Mouse (Mus musculus) embryonic facial prominence, embryonic 14.5 days (tissue): ENCODE measurements around the gene Sncb. TPM values are rescaled to one million over a fixed set of nuclear protein-coding genes. Genes with fewer than 3 reads are reported as not detected.

ENCODE experiments used
- ATAC-seq: fragments of 200-750 bp; cut with Nextera tagmentation; 2 replicates; pipeline ENCODE4 v1.8.0; 2017; ENCODE audit warnings: low read depth, moderate number of reproducible peaks, moderate TSS enrichment
- DNase-seq: peaks from one replicate; pipeline ENCODE4 v3.0.0-alpha.2; 2015; ENCODE audit warnings: low spot score
- H3K27ac ChIP-seq: fragments of 300-500 bp; sonication (generic); replicated peaks from 2 replicates; pipeline ENCODE4 v1.5.1; 2014; ENCODE audit warnings: low read depth, mild to moderate bottlenecking, low read length, moderate library complexity
- H3K27me3 ChIP-seq: fragments of 300-500 bp; sonication (generic); replicated peaks from 2 replicates; pipeline ENCODE4 v1.6.1; 2014; ENCODE audit warnings: low read length; ENCODE audit not compliant: control insufficient read depth, insufficient read depth
- H3K36me3 ChIP-seq: fragments of 300-500 bp; sonication (generic); 2 replicates; pipeline ENCODE4 v1.6.1; 2014; ENCODE audit warnings: low read length, mixed read lengths; ENCODE audit not compliant: control insufficient read depth, insufficient read depth
- H3K4me1 ChIP-seq: fragments of 300-500 bp; sonication (generic); 2 replicates; pipeline ENCODE4 v1.6.1; 2014; ENCODE audit warnings: antibody characterized with exemption, low read length; ENCODE audit not compliant: control insufficient read depth, insufficient read depth
- H3K4me2 ChIP-seq: fragments of 300-500 bp; sonication (generic); 2 replicates; pipeline ENCODE4 v1.6.1; 2014; ENCODE audit warnings: low read depth, mild to moderate bottlenecking, low read length, moderate library complexity, mixed read lengths
- H3K4me3 ChIP-seq: fragments of 300-500 bp; sonication (generic); 2 replicates; pipeline ENCODE4 v1.5.1; 2014; ENCODE audit warnings: low read depth, mild to moderate bottlenecking, low read length
- H3K9ac ChIP-seq: fragments of 300-500 bp; sonication (generic); 2 replicates; pipeline ENCODE4 v1.6.1; 2014; ENCODE audit warnings: low read depth, mild to moderate bottlenecking, low read length, moderate library complexity, mixed read lengths
- H3K9me3 ChIP-seq: fragments of 300-500 bp; sonication (generic); 2 replicates; pipeline ENCODE4 v1.6.1; 2016; ENCODE audit warnings: low read length; ENCODE audit not compliant: control insufficient read depth
- WGBS: fragments of 180-500 bp; shearing (Covaris S2); extraction: QIAGEN DNeasy Blood & Tissue Kit; methylation state at CpG from one replicate; pipeline ENCODE4 v1.1.7; 2014; 5-methylcytosine and 5-hydroxymethylcytosine counted together
- polyA plus RNA-seq: library from polyadenylated mRNA; unstranded; fragments of >200 nt; fragmentation: Nextera tagmentation; extraction: Ambion mirVana; gene quantifications from 2 replicates; pipeline ENCODE4 v1.2.1, GENCODE M21; 2014

Sncb gene
- polyA plus RNA-seq, 1 experiment from 2014 or later: 1.3 TPM

- ATAC-seq (no peak), DNase-seq (no peak)
- Histone ChIP-seq H3K9me3 (no peaks in the 10 kb centered on the region), H3K36me3 (no peaks in the 10 kb centered on the region), H3K9ac (no peak overlapping the region), H3K27ac (no peak overlapping the region), H3K27me3 (peaks cover 28% of the 10 kb centered on the region), H3K4me3 (no peak overlapping the region), H3K4me2 (no peak overlapping the region), H3K4me1 (peaks cover 11% of the 10 kb centered on the region)
- WGBS: 84% methylated on average over 8 of the region's 8 CpGs
Observed at GRCm38 (mm10) chr13:54756156-54756712, 10.2 kb downstream of the Sncb start.

DNA sequence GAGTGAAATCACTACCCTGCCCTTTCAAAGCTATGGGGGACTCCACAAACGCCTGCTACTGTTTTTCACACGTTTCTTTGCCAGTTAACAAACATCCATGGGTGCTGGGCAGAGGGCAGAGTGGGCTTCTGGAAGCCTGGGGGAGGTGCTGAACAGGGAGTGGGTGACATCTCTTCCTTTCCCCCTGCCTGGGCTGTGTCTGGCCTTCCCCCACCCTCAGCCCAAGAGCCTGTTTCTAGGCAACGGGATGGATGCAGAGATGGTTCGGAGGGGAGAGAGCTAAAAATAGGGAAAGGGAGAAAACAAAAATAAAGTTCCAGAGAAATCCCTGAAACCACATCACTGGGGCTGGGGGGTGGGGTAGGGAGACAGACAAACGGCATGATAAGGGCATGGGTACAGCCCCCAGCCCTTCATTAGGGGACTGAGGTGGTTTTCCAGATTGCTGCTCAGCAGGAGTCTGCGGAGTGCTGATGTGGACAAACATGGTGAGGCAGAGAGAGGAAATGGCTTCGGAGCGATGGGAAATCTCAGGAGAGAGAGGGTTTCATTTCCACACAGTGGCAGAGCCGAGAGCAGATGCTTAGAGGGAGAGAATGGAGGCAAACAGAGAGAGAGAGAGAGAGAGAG lies 11.1 kb downstream of the Sncb start:
- no peak overlapping the region for H3K9ac ChIP-seq
- H3K4me3 ChIP-seq: no peak overlapping the region
- WGBS: 27% methylated on average over 9 of the region's 9 CpGs
- H3K27ac ChIP-seq: no peak overlapping the region
- DNase-seq: no peak
- H3K4me1 ChIP-seq: peaks cover 11% of the 10 kb centered on the region
- H3K36me3 ChIP-seq: no peaks in the 10 kb centered on the region
- no peak for ATAC-seq
- H3K4me2 ChIP-seq: no peak overlapping the region
- no peaks in the 10 kb centered on the region for H3K9me3 ChIP-seq
- H3K27me3 ChIP-seq: peaks cover 32% of the 10 kb centered on the region

DNA sequence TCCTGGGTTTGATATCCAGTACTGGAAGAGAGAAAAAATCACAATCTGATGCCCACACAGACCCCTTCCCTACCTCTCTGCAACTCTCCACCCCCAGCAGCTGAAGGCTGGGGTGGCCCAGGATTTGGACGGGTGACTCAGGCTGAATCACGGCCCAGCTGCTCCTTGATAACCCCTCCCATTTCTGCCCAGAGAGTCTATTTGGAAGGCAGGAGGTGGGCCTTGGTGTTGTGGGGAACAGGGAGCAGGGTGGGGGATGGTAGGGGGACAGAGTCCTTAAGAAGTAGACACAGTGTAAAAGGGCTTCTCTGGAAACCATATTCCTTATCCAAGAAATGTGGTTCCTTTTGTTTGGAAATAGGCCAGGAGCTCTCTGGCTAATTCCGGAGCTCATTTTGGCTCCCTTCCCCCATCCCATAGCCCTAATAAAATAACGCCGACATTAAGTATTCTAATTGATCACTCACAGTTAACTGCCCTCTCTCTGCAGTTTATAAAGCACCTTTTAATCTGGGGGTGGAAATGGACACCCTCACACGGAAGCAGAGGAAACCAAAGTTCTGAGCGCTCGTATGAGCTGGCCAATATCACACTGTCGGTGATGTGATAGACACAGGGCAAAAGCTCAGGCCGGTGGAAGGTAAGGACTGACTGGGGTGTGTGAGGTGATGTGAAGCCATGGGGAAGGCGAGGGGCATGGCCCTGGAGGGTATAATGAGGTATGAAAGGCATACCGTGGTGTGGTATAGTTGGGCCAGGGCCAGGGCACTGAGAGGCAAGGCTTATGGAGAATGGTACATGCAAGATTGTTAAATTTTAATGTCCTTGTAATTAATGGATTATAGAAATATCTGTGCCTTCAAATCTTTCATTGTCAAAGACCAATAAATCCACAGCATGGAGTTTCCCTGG lies 12.0 kb downstream of the Sncb start:
- Histone ChIP-seq H3K27ac (no peak overlapping the region), H3K4me1 (peaks cover 13% of the 10 kb centered on the region), H3K4me2 (no peak overlapping the region), H3K9me3 (no peaks in the 10 kb centered on the region), H3K9ac (no peak overlapping the region), H3K27me3 (peaks cover 33% of the 10 kb centered on the region), H3K4me3 (no peak overlapping the region), H3K36me3 (no peaks in the 10 kb centered on the region)
- 47% methylated on average over 12 of the region's 12 CpGs for WGBS
- ATAC-seq: no peak
- DNase-seq: no peak

DNA sequence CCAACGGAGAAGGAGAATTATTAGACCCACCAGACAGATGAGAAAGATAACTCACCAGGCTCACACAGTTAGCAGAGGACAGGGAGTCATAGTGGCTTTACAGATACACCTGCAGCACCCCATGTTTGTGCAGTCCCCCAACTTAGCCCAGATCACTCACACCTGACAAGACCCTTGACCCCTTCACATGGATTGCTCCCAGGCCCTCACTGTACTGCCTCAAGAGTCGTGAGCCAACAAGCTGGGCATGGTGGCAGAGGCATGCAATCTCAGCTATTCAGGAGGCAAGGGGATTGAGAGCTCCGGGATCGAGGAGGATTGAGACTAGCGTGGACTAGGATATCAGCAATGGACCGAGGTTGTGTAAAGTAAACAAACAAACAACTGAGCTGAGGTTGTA lies 12.7 kb downstream of the Sncb start:
- Histone ChIP-seq H3K4me3 (no peak overlapping the region), H3K36me3 (no peaks in the 10 kb centered on the region), H3K4me2 (no peak overlapping the region), H3K27me3 (peaks cover 32% of the 10 kb centered on the region), H3K27ac (no peak overlapping the region), H3K4me1 (peaks cover 15% of the 10 kb centered on the region), H3K9me3 (no peaks in the 10 kb centered on the region), H3K9ac (no peak overlapping the region)
- 58% methylated on average over 6 of the region's 6 CpGs for WGBS
- ATAC-seq (no peak), DNase-seq (no peak)

DNA sequence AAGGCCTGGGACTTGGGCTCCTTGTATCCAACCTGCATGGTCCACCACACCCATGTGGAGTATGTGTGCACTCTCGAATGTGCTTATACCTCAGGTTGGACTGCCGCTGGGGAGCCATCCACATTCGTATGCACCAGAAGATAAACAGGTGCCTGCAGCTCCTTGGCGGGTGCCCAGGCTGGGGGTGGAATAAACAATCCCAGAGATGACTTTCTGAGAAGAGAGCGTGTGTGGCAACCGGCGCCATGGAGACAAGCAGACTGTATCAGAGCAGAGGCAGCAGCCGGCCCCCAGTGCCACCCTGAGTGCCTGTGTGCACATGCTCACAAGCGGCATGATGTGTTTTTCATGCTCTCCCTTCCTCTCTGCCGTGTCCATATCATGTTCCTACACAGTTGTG lies 13.7 kb downstream of the Sncb start:
- no peaks in the 10 kb centered on the region for H3K36me3 ChIP-seq
- no peak for DNase-seq
- H3K4me1 ChIP-seq: peaks cover 12% of the 10 kb centered on the region
- no peak overlapping the region for H3K4me3 ChIP-seq
- H3K9ac ChIP-seq: no peak overlapping the region
- H3K27me3 ChIP-seq: peaks cover 40% of the 10 kb centered on the region
- ATAC-seq: no peak
- 65% methylated on average over 10 of the region's 10 CpGs for WGBS
- H3K4me2 ChIP-seq: no peak overlapping the region
- no peaks in the 10 kb centered on the region for H3K9me3 ChIP-seq
- H3K27ac ChIP-seq: no peak overlapping the region

- H3K4me2 ChIP-seq: no peak overlapping the region
- H3K9me3 ChIP-seq: no peaks in the 10 kb centered on the region
- H3K9ac ChIP-seq: no peak overlapping the region
- H3K4me3 ChIP-seq: no peak overlapping the region
- H3K27me3 ChIP-seq: peaks cover 39% of the 10 kb centered on the region
- no peak overlapping the region for H3K27ac ChIP-seq
- ATAC-seq (no peak), DNase-seq (no peak)
- WGBS: 2% methylated on average over 8 of the region's 8 CpGs
- peaks cover 10% of the 10 kb centered on the region for H3K4me1 ChIP-seq
- no peaks in the 10 kb centered on the region for H3K36me3 ChIP-seq
Observed at GRCm38 (mm10) chr13:54750699-54751098, 15.7 kb downstream of the Sncb start.

GRCm38 (mm10) chr13:54749864-54750411 lies 16.5 kb downstream of the Sncb start, which contains the start of gene Gprin1:
Gprin1 (minus strand) TSS chr13:54749874.
- Histone ChIP-seq H3K4me2 (peak within 1 kb of the TSS; percentile 92), H3K27me3 (peaks cover 36% of the 10 kb centered on the region), H3K27ac (no peak within 1 kb of the TSS), H3K9ac (peak within 1 kb of the TSS; percentile 46), H3K4me3 (peak within 1 kb of the TSS; percentile 54), H3K4me1 (peaks cover 10% of the 10 kb centered on the region), H3K36me3 (no peaks in the 10 kb centered on the region), H3K9me3 (no peaks in the 10 kb centered on the region)
- peak; percentile 17 for DNase-seq
- 3% methylated on average over 22 of the region's 29 CpGs for WGBS
- ATAC-seq: peak; percentile 60

GRCm38 (mm10) chr13:54749061-54749863 lies 17.1 kb downstream of the Sncb start:
- WGBS: 9% methylated on average over 4 of the region's 100 CpGs
- Histone ChIP-seq H3K36me3 (no peaks in the 10 kb centered on the region), H3K4me2 (peak overlapping the region; percentile 92), H3K27me3 (peaks cover 33% of the 10 kb centered on the region), H3K4me3 (peak overlapping the region; percentile 54), H3K9ac (peak overlapping the region; percentile 46), H3K9me3 (no peaks in the 10 kb centered on the region), H3K27ac (no peak overlapping the region), H3K4me1 (peaks cover 10% of the 10 kb centered on the region)
- ATAC-seq (peak; percentile 87), DNase-seq (peak; percentile 69)
